Mouse (Mus musculus): ENCODE data around the gene Gna13. TPM values are rescaled to one million over a fixed set of nuclear protein-coding genes. Genes with fewer than 3 reads are reported as not detected.

Gna13 gene
- polyA plus RNA-seq (2017; shearing (Covaris generic)) = 221 TPM

GRCm38 (mm10) chr11:109362463-109363190 lies at the start of gene Gna13:
Gene Gna13, plus strand, starts transcription at chr11:109362831.

DNA sequence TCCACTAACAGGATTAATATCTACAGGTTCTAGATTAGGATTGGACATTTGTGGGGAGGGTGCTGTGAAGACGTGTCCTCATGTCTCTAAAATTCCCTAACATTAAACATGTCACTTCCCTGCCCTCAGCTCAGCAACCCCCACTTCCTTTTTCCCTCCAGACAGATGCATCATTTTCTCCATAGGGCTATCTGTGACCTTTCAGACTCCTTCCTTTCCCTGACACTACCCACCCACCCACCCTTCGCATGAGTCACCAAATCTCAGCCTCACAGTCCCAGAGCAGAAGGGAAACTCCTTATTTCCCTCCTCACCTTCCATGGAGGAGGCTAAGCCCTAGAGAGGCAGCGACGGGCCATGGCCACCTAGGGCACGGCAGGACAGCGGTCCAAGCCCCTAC lies 51.0 kb downstream of the Gna13 start, which contains the start of gene 9930022D16Rik:
TSS of gene 9930022D16Rik (plus strand) at position 301 of the 400 bp plus-strand sequence.

DNA sequence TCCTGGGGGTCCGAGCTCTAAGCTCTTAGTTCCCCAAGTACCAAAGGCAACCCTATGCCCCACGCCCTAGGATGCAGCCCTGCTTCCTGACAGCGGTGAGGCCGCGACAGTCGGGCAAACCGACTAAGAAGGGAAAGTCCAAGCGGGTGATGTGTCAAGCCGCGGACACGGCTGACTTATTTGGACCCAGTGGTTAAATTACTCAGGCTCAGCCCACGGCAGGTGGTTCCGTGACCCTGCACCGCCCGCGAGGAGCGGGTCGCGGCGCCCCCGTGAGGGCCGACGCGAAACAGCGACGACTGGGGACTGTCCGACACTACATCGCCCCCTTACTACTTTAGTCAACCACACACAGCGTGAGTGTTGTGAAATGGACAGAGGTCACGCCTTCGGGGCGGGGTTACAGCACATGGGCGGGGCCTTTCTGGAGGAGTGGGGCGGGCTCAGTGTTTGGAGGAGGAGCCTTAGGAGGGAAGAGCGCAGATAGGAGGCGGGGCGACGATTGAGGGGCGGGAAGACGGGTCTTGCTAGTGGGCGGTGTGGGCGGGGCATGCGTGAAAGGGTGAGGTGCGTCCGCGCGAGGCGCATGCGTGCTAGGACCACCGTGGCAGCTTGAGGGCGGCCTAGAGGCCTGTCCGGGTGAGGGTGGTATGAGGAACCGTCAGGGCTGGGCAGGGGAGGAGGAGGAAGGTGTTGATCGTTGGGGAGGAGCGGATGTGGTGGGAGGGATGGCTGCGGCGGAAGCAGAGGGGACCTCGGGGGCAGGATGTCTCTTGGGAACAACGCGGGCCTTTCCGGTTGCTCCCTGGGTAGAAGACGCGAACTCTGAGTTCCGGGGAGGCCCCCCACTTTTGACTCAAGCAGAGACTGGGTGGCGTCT lies 63.0 kb downstream of the Gna13 start, which contains the start of gene Amz2:
TSS of gene Amz2 (plus strand) at position 555 of the 880 bp plus-strand sequence.

Other genes with a start within 250 kb of the Gna13 start
- not detected for gene E030025P04Rik, start 218.5 kb upstream of the Gna13 start, polyA plus RNA-seq (2017; shearing (Covaris generic))
- gene Rgs9, start 64.7 kb upstream of the Gna13 start, polyA plus RNA-seq (2017; shearing (Covaris generic)) = 0.30 TPM
- gene 9930022D16Rik, start 51.1 kb downstream of the Gna13 start, polyA plus RNA-seq (2017; shearing (Covaris generic)) = 0.58 TPM
- 56.8 TPM for gene Amz2, start 63.1 kb downstream of the Gna13 start, polyA plus RNA-seq (2017; shearing (Covaris generic))
- 1.4 TPM for gene Arsg, start 110.5 kb downstream of the Gna13 start, polyA plus RNA-seq (2017; shearing (Covaris generic))
- 19.0 TPM for gene Slc16a6, start 110.8 kb downstream of the Gna13 start, polyA plus RNA-seq (2017; shearing (Covaris generic))
- 1.1 TPM for gene Wipi1, start 249.1 kb downstream of the Gna13 start, polyA plus RNA-seq (2017; shearing (Covaris generic))